Mouse (Mus musculus): ENCODE results near the gene Acsf2. TPM values are rescaled to one million over a fixed set of nuclear protein-coding genes. Genes with fewer than 3 reads are reported as not detected.
"Not testable (repeated sequence)": the region's sequence is repeated elsewhere in the genome, so short reads cannot be mapped to it uniquely, and the experiment has no call there.

The Acsf2 gene
- 7.2 and 9.7 TPM in 2 replicates for polyA plus RNA-seq (2012; rRNA removed)

GRCm38 (mm10) chr11:94601321-94602281 is at the start of gene Acsf2:
Gene Acsf2, minus strand, starts transcription at chr11:94601871.
- DNase-seq (ENCODE audit: low read depth) = peak; percentile 83
- TF ChIP-seq CTCF (IDR thresholded peaks at IDR 0.05; ENCODE audit: borderline replicate concordance, extremely low read depth, insufficient read depth, insufficient read length) (no peak), POLR2A (IDR thresholded peaks at IDR 0.05; ENCODE audit: borderline replicate concordance, extremely low read depth, insufficient read depth, insufficient read length, poor library complexity, severe bottlenecking) (no peak)

DNA sequence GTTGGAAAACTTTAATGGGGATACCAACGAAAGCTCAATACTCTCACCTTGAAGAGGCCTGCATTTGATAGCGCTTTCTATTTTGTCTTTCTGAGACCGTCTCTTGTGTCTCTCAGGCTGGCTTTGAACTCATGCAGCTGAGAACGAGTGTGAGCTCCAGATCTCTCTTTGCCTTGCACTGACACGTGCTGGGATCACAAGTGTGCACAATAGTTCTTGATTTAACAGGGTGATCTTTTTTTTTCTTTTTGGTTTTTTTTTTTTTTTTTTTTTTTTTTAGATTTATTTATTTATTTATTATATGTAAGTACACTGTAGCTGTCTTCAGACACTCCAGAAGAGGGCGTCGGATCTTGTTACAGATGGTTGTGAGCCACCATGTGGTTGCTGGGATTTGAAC is 49.6 kb upstream of the Acsf2 start:
- not testable (repeated sequence) for DNase-seq (ENCODE audit: low read depth)

DNA sequence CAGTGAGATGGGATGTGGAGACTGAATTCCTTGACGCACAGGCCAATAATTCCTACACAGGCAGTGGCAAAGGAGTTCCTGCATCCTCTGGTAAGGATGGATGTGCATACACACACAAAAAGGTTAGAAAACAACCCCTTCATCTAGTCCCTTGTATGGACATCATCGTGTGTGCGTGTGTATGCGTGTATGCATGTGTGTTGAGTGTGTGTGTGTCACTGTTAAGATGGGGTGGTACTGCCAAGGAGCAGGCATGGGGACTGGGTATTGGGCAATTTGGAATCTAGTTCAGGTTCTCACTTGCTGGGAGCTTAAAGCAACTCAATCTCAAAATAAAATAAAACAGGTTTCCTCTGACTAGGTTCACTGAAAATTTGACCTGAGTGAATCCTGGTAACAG is 44.8 kb upstream of the Acsf2 start:
- no peak for TF ChIP-seq POLR2A (IDR thresholded peaks at IDR 0.05; ENCODE audit: borderline replicate concordance, extremely low read depth, insufficient read depth, insufficient read length, poor library complexity, severe bottlenecking)
- no peak for DNase-seq (ENCODE audit: low read depth)

DNA sequence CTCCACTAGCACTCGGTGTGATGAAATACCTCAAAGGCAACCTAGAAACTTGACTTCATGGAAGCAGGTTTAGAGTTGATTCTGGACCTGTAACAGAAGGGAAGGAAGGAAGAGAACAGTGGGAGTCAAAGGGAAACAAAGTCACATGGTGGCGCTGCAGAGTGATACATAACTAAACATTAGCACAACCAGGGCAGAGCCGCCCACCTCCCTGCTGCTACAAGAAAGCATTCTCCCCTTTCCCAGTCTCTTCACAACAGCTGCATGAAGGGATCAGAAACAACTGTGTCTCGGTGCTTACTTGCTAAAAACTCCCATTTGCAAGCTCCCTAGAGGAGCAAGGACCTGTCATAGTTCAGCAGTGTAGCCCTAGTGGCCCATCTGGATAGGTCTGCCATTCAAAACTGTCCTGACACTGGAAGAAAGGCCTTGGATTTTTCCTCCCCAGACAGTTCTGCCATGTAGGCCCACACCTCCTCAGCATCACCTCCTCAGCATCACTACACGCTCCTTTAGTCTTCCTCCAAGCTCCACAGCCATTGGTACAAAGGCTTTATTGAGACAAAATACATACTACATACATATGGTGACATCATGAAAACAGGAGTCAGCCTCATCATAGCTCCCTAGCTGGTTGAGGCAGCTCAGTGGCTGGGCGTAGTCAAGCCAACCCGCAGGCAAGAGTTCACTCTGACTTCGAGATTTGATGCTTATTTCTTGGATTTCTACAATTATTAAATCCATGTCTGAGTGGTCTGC is 43.0 kb upstream of the Acsf2 start:
- no peak for TF ChIP-seq CTCF (IDR thresholded peaks at IDR 0.05; ENCODE audit: borderline replicate concordance, extremely low read depth, insufficient read depth, insufficient read length)
- TF ChIP-seq POLR2A (IDR thresholded peaks at IDR 0.05; ENCODE audit: borderline replicate concordance, extremely low read depth, insufficient read depth, insufficient read length, poor library complexity, severe bottlenecking) = no peak
- DNase-seq (ENCODE audit: low read depth) = no peak

- DNase-seq (ENCODE audit: low read depth) = no peak
- no peak for TF ChIP-seq CTCF (IDR thresholded peaks at IDR 0.05; ENCODE audit: borderline replicate concordance, extremely low read depth, insufficient read depth, insufficient read length)
- TF ChIP-seq POLR2A (IDR thresholded peaks at IDR 0.05; ENCODE audit: borderline replicate concordance, extremely low read depth, insufficient read depth, insufficient read length, poor library complexity, severe bottlenecking) = no peak
Observed at GRCm38 (mm10) chr11:94634431-94634830, 32.8 kb upstream of the Acsf2 start.

DNA sequence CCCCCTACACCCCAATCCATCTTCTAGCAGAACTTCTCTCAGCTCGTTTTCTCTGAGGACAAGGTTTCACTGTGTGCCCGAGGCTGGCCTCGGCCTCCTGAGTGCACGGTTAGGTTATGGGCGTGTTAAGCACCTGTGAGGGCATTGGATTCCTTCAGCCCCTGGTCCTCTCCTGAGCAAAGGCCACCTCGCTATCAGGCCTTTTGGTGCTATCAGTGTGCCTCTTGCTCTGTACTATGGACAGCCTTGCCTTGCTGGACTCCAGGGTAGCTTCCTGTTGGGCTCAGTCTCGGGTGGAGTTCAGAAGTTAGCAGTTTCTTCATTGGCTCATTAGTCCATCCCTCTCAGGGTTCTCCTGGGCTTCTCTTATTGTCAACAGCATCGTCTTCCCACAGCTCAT is 31.3 kb upstream of the Acsf2 start:
- TF ChIP-seq POLR2A (IDR thresholded peaks at IDR 0.05; ENCODE audit: borderline replicate concordance, extremely low read depth, insufficient read depth, insufficient read length, poor library complexity, severe bottlenecking) (no peak), CTCF (IDR thresholded peaks at IDR 0.05; ENCODE audit: borderline replicate concordance, extremely low read depth, insufficient read depth, insufficient read length) (no peak)
- no peak for DNase-seq (ENCODE audit: low read depth)

GRCm38 (mm10) chr11:94631969-94632368 is 30.3 kb upstream of the Acsf2 start:
- no peak for DNase-seq (ENCODE audit: low read depth)
- TF ChIP-seq CTCF (IDR thresholded peaks at IDR 0.05; ENCODE audit: borderline replicate concordance, extremely low read depth, insufficient read depth, insufficient read length) = no peak
- TF ChIP-seq POLR2A (IDR thresholded peaks at IDR 0.05; ENCODE audit: borderline replicate concordance, extremely low read depth, insufficient read depth, insufficient read length, poor library complexity, severe bottlenecking) = no peak

DNA sequence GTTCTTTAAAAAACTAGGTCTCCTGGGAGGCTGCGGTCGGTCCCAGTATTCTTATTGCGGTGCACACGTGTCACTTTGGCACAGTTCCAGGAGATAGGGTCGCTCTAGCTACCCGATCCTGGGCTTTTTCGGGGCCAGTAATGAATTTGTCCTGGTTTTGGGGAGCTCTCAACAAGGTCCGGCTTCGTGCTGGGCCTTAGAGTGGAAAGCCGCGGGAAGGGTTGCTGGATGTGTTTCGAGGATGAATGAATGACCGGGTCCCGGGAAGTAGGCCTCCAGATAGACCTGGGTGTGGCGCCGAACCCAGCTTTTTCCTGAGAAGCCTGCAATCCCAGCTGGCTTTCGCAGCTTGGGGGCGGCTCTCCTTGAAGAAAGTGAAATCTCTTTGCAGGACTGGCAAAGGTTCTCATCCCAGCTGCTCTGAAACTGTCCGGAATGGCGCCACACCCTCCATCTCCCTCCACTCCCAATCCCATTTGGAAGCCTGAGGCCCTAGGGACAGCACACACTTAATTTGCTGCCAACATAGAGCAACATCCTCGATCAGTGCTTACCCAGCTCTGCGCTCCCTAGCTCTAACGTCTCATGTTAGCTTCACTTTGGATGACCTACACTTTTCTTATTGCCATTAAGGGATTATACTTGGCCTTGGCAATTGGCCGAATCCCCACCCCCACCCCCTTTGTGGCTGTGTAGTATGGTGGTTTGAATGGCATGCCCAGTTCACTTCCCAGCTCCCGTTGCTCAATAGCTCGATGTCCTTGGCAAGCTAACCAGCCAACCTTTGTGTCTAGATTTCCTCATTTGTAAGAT is 28.7 kb upstream of the Acsf2 start:
- DNase-seq (ENCODE audit: low read depth) = peak; percentile 40
- TF ChIP-seq POLR2A (IDR thresholded peaks at IDR 0.05; ENCODE audit: borderline replicate concordance, extremely low read depth, insufficient read depth, insufficient read length, poor library complexity, severe bottlenecking) (no peak), CTCF (IDR thresholded peaks at IDR 0.05; ENCODE audit: borderline replicate concordance, extremely low read depth, insufficient read depth, insufficient read length) (no peak)

DNA sequence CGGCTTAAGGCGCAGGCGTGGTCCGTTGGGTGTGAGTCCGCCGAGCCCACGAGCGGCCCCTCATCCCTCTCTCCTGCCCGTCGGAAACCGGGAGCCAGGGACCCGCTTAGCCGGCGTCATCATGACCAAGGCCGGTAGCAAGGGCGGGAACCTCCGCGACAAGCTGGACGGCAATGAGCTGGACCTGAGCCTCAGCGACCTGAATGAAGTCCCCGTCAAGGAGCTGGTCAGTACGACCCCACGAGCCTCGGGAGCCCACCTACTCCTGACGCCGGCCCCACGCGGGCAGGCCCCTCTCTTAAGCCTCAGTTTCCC is 28.2 kb upstream of the Acsf2 start:
- TF ChIP-seq CTCF (IDR thresholded peaks at IDR 0.05; ENCODE audit: borderline replicate concordance, extremely low read depth, insufficient read depth, insufficient read length) (no peak), POLR2A (IDR thresholded peaks at IDR 0.05; ENCODE audit: borderline replicate concordance, extremely low read depth, insufficient read depth, insufficient read length, poor library complexity, severe bottlenecking) (no peak)
- no peak for DNase-seq (ENCODE audit: low read depth)

DNA sequence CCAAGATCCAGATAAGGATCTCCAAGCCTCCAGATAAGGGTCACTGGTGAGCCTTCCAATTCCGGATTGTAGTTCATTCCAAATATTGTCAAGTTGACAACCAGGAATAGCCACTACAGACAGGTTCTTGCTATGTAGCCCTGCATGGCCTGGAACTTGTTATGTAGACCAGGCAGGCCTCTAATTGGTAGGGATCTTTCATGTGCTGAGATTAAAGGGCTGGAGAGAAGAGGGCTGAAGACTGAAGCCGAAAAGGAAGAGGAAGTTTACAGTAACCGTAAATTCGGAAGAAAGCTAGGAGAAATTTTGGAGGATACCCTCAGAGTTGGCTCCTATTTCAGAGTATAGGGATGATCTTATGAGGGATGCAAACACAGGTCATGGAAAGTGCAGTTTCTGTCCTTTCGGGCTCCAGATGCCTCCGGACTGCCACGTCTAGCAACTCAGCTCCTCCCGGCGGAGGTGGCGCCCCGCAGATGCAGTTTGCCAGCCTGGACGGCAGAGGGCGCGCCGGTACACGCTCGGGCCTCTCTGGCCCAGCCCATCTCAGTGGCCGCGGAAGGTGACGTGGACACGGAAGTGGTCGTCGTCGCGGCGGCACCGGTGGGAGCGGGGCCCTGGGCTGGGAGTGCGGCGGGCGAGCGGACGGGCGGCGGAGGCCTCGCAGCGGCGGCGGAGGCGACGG is 27.7 kb upstream of the Acsf2 start, which contains the start of gene Lrrc59:
Lrrc59 (plus strand) TSS at position 569 of the 685 bp plus-strand sequence.
- TF ChIP-seq POLR2A (IDR thresholded peaks at IDR 0.05; ENCODE audit: borderline replicate concordance, extremely low read depth, insufficient read depth, insufficient read length, poor library complexity, severe bottlenecking) (peak; percentile 86), CTCF (IDR thresholded peaks at IDR 0.05; ENCODE audit: borderline replicate concordance, extremely low read depth, insufficient read depth, insufficient read length) (peak; percentile 99)
- peak; percentile 95 for DNase-seq (ENCODE audit: low read depth)

GRCm38 (mm10) chr11:94622162-94622561 is 20.5 kb upstream of the Acsf2 start:
- no peak for TF ChIP-seq CTCF (IDR thresholded peaks at IDR 0.05; ENCODE audit: borderline replicate concordance, extremely low read depth, insufficient read depth, insufficient read length)
- TF ChIP-seq POLR2A (IDR thresholded peaks at IDR 0.05; ENCODE audit: borderline replicate concordance, extremely low read depth, insufficient read depth, insufficient read length, poor library complexity, severe bottlenecking) = no peak
- DNase-seq (ENCODE audit: low read depth) = no peak
